Mouse (Mus musculus) megakaryocyte progenitor cell, adult 5-6 weeks (primary cell): ENCODE measurements around the gene Ramp2. TPM values are rescaled to one million over a fixed set of nuclear protein-coding genes. Genes with fewer than 3 reads are reported as not detected.

Source experiments
- ATAC-seq: replicated peaks from 2 replicates; pipeline ENCODE4 v1.8.0; 2016; ENCODE audit warnings: mild to moderate bottlenecking, moderate TSS enrichment, inconsistent platforms; ENCODE audit not compliant: poor library complexity
- total RNA-seq, 2 experiments: library from RNA; stranded (forward) in 1 of 2; stranded (reverse) in 1 of 2; fragments of 157-497, 149-512 nt in 1 of 2; fragments of 200-1000 nt in 1 of 2; gene quantifications; 2 replicates each; pipeline versions ENCODE4 v1.2.3 to v1.2.4; 2015 to 2017

The Ramp2 gene
- total RNA-seq, 2 experiments from 2014 or later, result 1.9 TPM; not detected in 1

GRCm38 (mm10) chr11:101264954-101265471, 19.2 kb downstream of the Ramp2 start:
- peak; percentile 27; the same call in 1 of the 2 replicates for ATAC-seq

GRCm38 (mm10) chr11:101265906-101266305, 20.1 kb downstream of the Ramp2 start:
- ATAC-seq, result no peak

- ATAC-seq, result 0 out of 2 replicates have a peak, but pooled peaks have one; percentile 31
Measured at GRCm38 (mm10) chr11:101269577-101270116, 23.8 kb downstream of the Ramp2 start.

GRCm38 (mm10) chr11:101272446-101272845, 26.6 kb downstream of the Ramp2 start:
- no peak for ATAC-seq

GRCm38 (mm10) chr11:101275309-101275708, 29.5 kb downstream of the Ramp2 start:
- no peak for ATAC-seq

GRCm38 (mm10) chr11:101276319-101277070, 30.7 kb downstream of the Ramp2 start:
- no peak for ATAC-seq

- 0 out of 2 replicates have a peak, but pooled peaks have one; percentile 11 for ATAC-seq
Measured at GRCm38 (mm10) chr11:101277381-101278222, 31.8 kb downstream of the Ramp2 start.

- peak; percentile 96 for ATAC-seq
Measured at GRCm38 (mm10) chr11:101278223-101279192, 32.7 kb downstream of the Ramp2 start, which contains the start of the genes Cntd1 and Coa3. Gene Cntd1 (plus strand): TSS chr11:101279012. Gene Coa3 (minus strand): TSS chr11:101279114.

GRCm38 (mm10) chr11:101279193-101279569, 33.4 kb downstream of the Ramp2 start:
- peak; percentile 13; the same call in 1 of the 2 replicates for ATAC-seq

GRCm38 (mm10) chr11:101280837-101281236, 35.0 kb downstream of the Ramp2 start:
- ATAC-seq, result no peak

- ATAC-seq, result no peak
Measured at GRCm38 (mm10) chr11:101282896-101283295, 37.1 kb downstream of the Ramp2 start.

GRCm38 (mm10) chr11:101283805-101284204, 38.0 kb downstream of the Ramp2 start:
- ATAC-seq, result no peak

- ATAC-seq, result peak; percentile 80
Measured at GRCm38 (mm10) chr11:101287306-101287705, 41.5 kb downstream of the Ramp2 start.

- no peak for ATAC-seq
Measured at GRCm38 (mm10) chr11:101291231-101291630, 45.4 kb downstream of the Ramp2 start.

GRCm38 (mm10) chr11:101295191-101295590, 49.4 kb downstream of the Ramp2 start:
- no peak for ATAC-seq

GRCm38 (mm10) chr11:101300881-101301280, 55.1 kb downstream of the Ramp2 start:
- 0 out of 2 replicates have a peak, but pooled peaks have one; percentile 29 for ATAC-seq

- no peak; the same call in 1 of the 2 replicates for ATAC-seq
Measured at GRCm38 (mm10) chr11:101301299-101302003, 55.6 kb downstream of the Ramp2 start.

GRCm38 (mm10) chr11:101302004-101302798, 56.4 kb downstream of the Ramp2 start, which contains the start of gene Becn1:
Gene Becn1 (minus strand): TSS chr11:101302286.
- peak; percentile 99 for ATAC-seq
